Mouse (Mus musculus) right cerebral cortex, adult 18-20 months (tissue): ENCODE measurements at regions not wholly inside any gene's neighbourhood (a gene's known extent, or its start where the extent isn't known, plus 50 kb on each side); places are given as distances from the start of the nearest gene placed in this dataset.

ENCODE experiments used
- DNase-seq: peaks from one replicate; pipeline ENCODE4 v3.0.0; 2022; ENCODE audit warnings: mixed read lengths

DNA sequence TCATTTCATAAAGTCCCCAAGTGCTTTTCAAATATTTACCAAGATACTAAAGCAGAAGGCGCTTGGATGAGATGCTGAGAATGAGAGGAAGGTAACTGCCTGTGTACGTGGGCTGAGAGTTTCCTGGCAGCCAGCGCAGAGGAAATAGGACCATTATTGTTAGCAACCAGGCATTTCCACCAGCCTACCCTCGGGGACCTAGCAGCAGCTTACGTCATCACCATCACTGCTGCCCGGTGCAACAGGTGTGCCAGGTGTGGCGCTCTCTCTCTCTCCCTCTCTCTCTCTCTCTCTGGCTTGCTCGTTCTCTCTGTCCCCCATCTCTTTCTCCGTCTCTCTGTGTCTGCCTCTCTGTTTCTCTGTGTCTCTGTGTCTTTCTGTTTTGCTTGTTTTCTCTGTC is 55.1 kb upstream of the Fam222a start:
- DNase-seq, result peak; percentile 25

DNA sequence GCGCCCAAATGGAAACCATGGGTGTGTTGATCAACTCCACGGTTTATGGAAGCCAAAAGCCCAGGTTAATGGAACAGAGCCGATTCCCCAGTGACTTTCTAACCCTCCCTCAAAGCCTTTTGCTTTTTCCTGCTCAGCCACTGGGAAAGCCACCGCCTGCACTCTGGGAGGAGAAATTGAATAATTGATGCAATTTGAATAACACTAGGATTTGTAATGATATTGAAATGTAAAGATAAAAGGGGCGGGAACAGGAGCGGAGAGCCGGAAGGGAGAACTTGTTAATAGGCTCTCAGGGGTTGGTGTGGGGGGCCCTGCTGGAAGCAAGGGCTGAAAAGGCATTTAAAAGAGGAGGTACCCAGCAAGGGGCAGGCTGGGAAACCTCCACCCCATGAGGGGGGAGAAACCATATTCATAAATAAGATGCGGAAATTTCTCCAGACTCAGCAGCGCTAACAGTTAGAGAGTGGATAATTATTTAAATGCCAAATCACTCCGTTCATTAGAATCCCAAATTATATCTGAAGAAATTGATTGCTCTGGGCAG is 53.8 kb upstream of the Fam222a start:
- DNase-seq, result no peak

DNA sequence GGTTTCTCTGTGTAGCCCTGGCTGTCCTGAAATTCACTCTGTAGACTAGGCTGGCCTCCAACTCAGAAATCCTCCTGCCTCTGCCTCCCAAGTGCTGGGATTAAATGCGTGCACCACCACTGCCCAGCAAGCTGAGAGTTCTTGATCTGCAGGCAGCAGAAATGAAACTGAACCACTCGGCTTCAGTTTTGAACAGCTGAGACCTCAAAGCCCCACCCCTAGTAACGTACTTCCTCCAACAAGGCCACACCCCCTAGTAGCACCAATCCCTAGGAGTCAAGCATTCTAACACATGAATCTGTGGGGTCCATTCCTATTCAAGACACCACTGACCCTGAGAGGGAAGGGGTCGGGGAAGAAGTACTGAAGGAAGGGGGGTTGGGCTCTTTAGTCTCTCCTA is 50.8 kb upstream of the Fam222a start:
- DNase-seq, result no peak

DNA sequence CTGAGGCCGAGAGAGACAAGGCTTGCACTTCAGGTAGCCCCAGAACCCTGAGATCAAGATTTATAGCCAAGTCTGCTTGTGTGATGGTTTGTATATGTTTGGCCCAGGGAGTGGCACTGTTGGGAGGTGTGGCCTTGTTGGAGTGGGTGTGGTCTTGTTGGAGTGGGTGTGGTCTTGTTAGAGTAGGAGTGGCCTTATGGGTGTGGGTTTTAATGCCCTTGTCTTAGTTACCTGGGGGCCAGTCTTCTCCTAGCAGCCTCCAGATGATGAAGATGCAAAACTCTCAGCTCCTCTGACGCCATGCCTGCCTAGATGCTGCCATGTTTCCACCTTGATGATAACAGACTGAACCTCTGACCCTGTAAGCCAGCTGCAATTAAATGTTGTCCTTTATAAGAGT is 49.8 kb upstream of the Fam222a start:
- no peak for DNase-seq
